Mouse (Mus musculus) MN1 (cell line): ENCODE results near the gene Ccdc85c.

Source experiments
- DNase-seq: peaks from one replicate; pipeline ENCODE4 v3.0.0-alpha.2; 2016; ENCODE audit warnings: low spot score

Gene Ccdc85c

DNA sequence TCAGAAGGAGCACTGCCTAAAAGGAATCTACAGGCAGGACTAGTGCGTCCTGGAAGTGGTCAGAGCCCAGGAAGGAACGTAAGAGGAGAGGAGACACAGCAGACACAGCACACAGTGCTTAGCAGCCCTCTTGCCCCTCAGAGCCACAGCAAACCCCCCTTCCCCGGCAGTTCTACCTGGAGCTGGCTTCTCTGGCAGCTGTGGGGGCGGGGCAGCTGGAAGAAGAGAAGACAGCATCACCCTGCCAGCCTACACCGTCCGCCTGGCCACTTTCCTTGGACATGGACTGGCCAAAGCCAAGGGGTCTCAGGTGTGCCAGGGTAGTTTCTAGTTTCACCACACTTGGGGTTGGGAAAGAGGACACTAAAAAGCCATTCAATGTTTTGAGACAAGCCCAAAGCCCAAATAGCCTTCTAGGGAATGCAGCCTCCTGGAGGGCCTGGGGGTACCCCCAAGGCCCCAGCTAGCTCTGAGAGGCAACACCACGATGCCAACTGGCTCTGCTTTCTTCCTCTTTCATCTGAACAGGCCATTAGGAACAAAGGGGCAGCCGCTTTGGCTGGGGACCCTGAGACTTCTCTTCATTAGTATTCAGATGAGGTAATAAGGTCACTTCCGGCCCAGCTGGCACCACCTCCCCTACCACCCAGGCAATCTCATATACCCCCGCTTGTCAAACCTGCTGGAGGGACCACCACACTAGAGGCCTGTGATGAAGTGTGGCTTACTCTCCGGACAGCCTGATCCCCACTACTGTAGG lies 58.4 kb downstream of the Ccdc85c start:
- no peak for DNase-seq

DNA sequence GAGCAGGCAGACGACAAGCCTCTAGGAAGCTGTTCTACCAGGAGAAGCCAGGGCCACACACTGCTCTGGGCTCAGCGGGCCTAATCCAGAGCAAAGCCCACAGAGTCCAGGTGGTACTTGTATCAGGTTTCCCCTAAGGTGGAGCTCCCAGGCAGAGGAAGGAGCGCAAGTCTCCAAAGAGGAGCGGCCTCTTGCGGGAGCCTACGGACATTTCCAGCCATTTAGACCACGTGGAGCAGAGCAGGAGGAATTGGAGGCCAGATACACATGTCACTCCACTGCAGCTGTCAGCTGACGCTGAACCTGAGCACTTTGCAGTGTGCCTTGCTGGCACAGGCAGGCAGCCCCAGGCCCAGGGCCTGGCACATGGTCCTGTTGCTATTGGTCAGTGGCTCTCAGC lies 60.1 kb downstream of the Ccdc85c start:
- DNase-seq: peak; percentile 33

DNA sequence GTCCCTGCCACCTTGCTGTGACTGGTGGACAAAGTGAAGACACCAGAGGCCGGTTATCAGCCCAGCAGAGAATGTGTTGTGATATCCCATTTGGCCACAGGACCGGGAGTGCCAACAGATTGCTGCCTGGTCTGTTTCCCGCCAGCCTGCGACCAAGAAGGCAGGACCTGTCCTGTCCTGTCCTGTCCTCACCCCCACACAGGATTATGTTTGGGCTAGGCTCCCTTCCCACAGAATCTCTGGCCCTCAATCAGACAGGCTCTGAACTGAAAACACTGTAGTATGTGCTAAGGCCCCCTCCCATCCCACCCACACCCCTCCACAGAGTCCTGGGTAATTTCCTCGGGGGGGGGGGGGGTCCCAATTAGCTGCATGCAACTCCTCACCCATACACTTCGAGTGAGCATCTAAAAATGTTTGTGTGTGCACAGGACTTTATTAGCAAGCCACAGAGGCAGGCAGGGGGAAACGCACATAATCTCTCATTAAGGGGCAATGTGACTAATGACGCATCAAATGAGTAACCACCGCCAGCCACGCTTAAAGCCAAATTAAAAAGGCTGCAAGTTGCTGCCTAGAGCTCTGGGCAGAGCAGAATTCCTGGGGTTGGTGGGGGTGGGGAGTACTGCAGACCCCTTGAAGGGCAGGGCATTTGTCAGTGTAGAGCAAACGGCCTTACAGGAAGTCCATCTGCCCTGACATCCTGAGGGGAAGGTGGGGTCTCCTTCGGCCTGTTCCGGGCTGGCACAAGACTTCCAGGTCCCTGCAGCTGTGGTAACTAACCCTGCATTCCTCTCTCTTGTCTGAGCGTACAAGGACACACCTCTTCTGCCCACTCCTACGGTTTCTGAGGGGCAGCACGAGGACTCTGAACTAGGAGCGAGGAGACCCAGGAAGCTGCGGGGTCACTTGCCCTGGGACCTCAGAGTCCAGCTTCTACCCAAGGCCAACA lies 61.9 kb downstream of the Ccdc85c start:
- DNase-seq: peak; percentile 40

DNA sequence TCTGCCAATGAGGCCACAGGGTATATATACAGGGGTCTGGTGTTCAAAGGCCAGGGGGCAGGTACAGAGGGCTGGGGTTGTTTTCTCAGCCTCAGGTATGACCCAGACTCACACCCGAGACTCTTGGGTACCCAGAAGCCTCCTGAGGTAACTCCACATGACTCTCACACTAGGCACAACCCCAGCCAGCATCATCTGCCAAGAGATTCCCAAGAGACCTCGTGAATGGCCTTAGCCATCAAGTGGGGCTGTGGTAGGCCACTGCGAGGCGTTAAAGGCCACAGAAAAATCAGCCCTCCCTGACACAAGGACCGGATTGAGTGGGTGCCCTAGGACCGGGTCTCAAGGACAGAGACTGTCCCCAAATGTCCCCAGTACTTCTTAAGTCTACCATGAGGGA lies 62.7 kb downstream of the Ccdc85c start:
- DNase-seq: no peak

DNA sequence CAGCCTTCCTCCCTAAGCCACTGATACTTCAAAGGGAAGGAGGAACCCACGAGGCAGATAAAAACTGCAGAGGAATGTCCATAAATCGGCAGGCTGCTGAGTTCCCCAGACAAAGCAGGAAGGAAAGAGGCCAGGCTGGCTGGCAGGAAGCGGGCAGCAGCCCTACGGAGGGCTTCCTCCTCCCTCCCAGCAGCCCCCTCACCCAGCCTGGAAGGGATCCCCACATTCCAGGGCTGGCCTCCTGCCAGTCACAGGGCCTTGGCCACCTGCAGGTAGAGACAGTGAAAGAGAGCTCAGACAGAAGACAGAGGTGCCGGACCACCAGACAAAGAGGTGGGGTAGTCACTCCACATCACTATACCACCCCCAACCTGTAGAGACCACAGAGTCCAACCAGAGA lies 63.2 kb downstream of the Ccdc85c start:
- DNase-seq: no peak

DNA sequence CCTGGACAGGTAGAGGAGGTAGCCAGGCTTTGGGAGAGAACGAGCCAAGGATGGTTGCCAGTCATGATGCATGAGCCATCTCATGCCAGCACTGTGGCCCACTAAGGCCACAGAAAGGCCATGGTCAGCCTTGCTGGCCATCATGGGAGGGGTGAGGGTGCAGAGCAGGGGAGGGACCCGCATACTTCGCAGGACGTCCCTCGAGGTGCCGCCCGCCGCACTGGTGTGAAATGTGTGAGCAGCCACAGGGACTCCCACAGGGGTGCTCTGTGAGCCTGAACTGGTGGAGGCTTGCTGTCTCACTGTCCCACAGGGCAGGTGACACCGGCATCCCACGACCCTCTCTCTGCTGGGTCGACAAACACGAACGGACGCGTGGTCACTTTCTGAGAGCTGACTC lies 64.6 kb downstream of the Ccdc85c start:
- no peak for DNase-seq

DNA sequence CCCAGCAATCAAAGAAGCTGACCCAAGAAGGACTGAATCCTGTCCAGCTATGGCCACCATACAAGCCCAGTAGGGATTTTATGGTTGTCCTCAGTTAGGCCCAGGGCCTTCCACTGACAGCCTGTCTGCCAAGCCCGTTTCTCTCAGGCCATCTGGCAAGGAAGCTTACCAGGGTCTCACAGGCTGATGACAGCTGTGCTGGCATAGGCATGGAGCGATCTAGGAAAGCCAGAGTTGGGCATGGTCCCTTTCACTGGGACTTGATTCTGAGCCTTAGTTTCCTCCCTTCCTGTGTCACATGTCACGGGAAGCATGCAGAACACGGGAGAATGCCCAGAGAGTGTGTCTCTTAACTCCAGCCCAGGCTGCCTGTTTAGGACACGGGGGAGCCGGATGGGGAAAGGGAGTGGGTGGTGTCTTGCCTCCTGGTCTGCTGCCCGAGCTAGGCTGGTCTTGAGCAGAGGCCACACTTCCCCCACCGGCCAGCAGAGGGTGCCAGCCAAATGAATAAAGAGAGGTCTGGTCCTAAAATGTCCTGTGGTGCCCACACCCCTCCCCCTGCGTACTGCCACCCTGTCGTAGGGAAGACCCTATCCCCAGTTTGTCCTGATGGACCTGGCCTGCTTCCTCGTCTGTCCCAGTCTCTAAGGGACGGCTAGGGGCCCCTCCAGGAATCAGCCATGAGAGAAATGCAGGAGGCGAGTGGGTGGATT lies 66.3 kb downstream of the Ccdc85c start:
- DNase-seq: peak; percentile 79

DNA sequence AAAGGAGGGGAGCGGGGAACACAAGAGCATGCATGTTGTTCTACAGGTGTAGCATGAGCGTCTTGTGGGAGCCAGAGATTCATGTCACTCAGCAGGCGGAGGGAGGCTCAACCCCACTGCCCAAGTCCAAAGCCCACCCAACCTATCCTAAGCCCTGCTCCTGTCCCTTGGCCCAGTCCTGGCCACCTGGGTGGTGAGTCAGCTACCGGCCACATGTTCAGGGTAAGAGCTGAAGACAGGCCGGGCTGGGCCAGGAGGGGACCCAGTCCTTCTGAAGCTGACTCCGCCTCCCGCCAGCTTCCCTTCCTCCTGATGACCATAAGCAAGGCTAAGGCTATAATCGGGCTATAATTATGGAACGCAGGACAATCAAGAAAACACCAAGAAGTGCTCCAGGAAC lies 67.0 kb downstream of the Ccdc85c start:
- DNase-seq: peak; percentile 48

DNA sequence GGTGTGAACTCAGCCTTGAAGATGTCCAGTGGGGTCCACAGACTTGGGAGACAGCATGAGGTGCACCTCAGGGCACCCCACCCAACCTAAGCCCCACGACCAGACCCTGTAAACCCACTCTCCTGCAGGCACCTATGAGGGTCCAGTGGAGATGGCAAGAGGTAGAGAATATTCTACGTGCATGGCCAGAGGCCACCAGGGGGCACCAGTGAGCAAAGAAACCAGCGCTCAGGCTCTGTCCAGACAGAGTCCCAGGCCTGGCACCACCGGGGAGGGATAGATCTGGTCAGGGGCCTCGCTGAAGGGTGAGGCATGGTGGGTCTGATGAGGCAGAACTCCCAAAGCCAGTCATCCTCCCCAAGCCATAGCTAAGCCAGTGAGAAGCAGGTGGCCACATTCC lies 68.6 kb downstream of the Ccdc85c start:
- peak; percentile 75 for DNase-seq

DNA sequence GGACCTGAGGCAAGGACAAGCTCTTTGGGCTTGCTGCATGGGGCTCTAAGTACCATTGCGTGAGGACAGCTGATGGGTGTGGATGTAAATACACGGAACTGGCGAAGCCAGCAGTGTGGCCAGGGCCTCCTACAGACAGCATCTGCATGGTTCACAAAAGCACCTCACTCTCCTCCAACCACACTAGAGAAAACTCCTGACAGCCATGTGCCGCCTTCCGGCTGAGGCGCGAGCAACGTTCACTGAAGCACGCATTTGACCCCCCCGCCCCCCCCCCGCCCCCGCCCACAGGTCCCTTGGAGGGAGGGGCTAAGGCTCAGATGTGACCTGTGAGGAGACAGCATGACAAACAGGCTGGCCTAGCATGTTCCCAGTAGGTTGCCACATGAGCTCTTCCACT lies 70.2 kb downstream of the Ccdc85c start:
- no peak for DNase-seq

DNA sequence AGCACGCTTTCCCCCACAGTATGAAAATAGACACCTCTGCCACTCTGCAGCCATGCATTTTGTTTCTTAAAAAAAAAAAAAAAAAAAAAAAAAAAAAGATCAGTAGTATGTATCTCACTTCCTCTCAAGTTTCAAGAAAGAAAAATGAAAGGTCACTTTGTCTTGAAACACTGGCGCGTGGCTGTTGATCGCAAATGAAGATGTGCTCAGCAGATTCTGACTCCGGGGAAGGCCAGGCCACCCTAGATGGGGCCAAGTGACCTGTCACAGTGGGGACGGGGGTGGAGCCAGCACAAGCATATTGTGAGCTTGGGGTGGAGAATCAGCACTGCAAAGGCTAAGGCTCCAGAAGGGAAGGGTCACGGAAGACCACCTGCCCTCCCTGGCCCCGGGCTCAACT lies 71.3 kb downstream of the Ccdc85c start:
- no peak for DNase-seq

DNA sequence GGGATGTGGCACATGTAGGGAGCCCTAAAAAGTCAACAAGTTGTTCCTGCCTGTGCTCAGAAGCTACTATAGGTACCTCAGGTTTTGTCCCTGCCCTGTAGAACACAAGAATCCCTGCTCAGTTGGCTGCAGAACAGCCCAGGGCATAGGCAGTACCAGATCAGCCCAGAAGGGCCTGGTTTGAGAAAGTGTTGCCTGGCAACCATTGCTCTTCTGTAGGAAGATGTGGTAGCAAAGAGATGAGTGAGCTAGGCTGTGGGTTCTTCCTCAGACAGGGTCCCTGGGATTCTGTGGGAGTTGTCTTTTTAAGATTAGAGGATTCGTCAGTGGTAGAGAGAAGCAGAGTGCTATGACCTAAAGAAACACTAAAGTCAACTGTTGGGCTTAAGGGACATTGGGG lies 75.1 kb downstream of the Ccdc85c start:
- DNase-seq: no peak

DNA sequence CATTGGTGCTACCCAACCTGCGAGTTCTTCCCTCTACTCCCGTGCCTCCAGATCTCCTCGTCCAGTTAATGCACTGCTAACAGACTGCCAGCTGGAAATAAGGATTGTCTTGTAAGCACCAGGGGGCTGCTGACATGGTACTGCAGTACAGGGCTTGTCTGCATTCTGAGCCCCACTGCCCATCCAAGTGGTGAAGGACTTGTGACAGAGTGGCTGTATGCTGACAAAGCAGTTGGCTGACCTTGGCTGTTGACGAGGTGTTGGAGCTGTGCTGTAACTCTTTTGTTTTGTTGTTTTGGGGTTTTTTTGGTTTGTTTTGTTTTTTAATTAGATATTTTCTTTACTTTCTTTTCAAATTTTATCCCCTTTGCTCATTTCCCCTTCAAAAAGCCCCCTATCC lies 76.8 kb downstream of the Ccdc85c start:
- DNase-seq: no peak

DNA sequence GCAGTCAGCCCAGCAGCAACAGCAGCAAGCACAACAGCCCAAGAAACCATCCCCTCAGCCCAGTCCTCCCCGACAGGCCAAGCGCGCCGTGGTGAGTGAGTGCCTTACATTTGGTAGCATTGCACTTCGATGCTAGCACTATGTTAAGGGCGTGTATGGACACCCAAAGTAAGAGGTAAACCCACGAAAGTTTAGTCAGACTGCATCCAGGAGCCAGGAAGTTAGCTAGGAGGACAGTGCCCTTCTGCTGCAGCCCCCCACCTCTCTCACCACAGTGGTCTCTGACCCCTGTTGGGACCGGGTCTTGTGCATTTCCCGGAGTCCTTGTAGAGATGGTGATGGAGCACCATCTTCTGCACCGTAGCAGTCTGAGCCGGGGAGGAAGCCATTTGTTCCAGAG lies 79.5 kb downstream of the Ccdc85c start:
- DNase-seq: no peak

DNA sequence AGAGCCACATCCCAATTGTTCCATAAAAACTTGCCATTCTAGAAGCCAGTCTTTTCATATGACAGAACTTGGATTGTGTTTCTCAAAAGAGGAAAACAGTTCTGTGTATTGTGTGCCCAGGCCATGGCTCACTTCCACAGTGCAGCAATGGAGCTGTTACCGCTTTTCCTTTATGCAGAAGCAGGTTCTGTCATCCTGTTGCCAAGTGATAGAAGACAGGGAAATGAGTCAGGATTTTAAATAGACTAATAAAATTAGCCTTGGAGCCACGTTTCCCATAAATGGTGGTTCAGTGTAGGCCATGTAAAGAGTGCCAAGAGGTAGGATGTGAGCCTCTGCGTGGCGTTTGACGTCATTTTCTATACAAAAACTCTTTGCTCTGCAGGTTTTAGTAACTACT lies 81.3 kb downstream of the Ccdc85c start:
- DNase-seq: peak; percentile 77

DNA sequence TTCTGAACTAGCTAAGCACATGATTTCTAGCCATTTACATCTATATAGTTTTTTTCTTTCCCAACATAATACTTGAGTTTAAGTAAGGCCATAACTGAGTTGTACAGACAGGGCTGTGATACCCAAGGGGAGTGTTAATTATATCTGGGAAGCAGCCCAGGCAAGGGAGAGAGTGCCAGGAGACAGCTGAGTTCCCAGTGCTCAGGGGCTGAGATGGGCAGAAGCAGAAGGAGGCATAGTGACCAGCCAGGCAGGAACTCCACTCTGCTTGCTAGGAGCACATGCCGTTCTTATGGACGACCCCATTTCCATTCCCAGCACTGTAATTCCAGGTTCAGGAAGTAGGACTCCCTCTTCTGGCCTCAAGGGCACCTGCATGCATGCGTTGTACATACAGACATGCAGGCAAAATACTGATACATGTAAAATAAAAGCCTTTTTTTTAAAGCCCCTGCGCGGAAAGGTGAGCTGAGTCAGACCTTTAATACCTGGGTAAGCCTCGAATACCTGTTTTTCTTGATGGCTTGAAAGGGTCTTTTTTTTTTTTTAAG lies 87.6 kb downstream of the Ccdc85c start:
- DNase-seq: no peak

DNA sequence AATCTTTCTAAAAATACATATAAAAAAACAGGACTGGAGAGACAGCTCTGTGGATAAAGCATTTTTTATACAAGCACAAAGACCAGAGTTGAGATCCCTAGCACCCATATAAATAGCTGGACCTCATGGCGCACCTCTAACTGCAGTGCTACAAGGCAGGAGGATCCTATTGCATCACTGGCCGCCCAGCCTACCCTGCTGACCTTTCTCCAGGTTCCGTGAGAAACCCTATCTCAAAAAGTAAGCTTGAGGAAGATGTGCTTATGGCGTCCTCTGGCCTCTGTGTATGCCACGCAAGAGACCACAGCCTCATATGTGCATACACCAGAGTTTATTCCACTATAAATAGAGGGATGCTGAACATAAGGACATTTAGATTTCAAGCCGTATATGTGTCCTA lies 93.5 kb downstream of the Ccdc85c start:
- DNase-seq: no peak

DNA sequence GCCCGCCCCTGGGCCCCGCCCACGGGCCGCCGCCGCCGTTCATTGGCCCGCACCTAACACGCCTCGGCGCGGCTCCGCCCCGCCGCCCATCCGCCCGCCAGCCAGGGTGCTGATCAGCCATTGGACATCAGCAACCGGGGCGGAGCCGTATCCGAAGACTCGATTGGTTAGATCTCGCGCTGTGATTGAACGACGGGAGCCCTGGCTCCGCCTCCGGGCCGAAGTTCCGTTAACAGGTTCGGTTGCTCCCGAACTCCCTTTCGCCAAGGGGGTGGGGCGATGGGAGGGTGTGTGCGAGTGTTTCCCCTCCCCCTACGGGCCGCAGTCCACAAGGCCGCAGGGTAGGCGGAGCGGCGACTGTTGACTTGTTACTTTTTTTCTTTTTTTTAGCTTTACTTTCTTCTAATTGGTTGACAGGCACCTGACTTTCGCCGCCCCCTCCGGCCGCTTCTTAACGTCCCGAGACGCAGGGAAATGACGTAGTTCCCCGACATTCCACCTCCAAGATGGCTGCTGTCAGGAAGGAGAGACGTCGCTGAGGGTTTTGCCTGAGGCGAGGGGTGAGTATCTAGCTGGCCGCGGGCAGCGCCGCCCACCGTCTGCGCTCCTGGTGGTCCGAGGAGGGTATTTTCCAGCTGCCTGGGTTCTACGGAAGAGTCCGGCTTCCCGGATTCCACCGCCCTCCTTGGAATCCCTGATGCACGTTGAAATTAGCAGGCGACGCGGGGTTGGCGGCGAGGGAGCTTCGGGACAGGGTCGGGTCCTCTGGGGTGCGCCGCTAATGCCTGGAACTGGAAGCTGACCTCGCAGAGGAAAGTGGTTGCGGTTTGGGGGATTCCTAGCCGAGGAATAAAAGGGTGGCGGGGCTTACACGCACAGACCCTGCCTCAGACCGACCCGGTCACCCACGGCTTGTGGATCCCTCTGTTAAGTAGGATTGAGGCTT lies 95.6 kb downstream of the Ccdc85c start, which contains the start of gene Ccnk:
Gene Ccnk, plus strand, starts transcription at position 259 of the 946 bp plus-strand sequence.
- peak; percentile 97 for DNase-seq

DNA sequence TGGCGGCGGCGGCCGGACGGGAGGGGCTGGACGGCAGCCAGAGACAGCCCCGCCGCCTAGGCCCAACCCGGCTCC lies 96.1 kb downstream of the Ccdc85c start, which contains the start of gene Setd3:
Gene Setd3, minus strand, starts transcription at position 69 of the 75 bp plus-strand sequence.
- DNase-seq: no peak

DNA sequence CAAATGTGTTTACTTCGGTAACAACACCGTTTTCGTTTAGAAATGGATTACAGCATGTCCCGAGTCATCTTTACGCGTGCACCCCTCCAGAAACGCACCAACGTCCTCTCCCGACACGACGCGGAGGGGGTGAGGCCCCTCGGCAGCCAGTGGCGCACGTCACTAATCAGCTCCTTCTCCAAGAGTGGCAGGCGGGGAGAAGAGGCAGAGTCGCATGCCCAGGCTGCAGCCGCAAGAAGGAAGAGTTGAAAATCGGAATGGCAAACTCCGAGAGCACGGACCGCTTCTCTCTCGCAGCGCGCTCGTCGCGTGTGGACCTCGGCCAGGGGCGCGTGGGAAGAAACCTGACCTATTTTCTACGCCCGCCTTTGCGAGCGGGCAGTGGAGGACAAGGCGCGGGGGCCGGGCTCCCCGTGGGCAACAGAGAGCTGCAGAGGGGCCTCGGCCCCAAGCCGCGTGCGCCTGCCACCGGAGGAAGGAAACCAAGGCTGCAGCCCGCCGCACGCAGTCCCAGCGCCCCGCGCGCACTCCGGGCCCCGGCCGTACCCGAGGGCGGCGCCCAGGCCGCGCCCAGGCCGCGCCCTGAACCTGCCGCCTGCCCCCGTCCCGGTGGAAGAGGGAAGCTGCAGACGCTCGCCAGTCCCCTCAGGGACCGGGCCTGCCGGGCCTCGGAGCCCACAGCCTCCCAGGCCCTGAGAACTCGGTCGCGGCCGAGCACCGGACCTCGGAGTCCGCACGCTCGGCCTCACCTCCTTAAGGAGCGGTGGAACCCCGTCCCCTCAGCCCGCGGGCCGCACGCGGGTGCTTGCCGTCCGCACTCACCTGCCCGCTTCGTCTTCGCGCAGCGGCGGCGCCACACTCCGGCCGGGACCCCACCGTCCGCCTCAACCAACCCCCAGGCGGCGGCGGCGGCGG lies 96.6 kb downstream of the Ccdc85c start:
- peak; percentile 27 for DNase-seq

DNA sequence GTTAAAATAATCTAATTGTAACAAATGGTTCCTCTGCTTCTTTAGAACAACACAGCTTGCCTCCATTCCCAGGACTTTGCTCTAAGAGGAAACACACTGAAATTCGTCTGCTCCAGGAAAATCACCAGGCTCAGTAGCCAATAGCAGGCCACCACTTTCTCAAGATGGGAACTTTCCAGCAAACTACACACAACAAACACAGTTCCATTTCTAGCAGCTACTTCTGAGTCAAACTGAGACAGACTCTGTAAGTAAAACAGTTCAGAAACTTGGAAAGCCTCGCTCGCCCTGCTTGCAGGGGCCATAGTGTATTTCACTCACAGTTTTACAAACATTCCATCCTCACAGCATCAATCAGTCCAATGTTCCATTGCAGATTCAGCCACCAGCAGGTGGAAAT lies 98.9 kb downstream of the Ccdc85c start:
- DNase-seq: no peak
